Mouse (Mus musculus): ENCODE measurements around the gene 2300002M23Rik. TPM values are rescaled to one million over a fixed set of nuclear protein-coding genes. Genes with fewer than 3 reads are reported as not detected.

2300002M23Rik gene
- total RNA-seq, 2 experiments from 2014 or later, result not detected

- DNase-seq, result no peak
- intact Hi-C loops (cut with DNase I), result no loop called here
Measured at GRCm38 (mm10) chr17:35597399-35597798, 30.1 kb downstream of the 2300002M23Rik start.

- no peak for DNase-seq
- intact Hi-C loops (cut with DNase I), result no loop called here
Measured at GRCm38 (mm10) chr17:35601249-35601648, 34.0 kb downstream of the 2300002M23Rik start, which contains the start of gene Sfta2. Sfta2 (plus strand) TSS chr17:35601549.

- intact Hi-C loops (cut with DNase I), result no loop called here
- no peak for DNase-seq
Measured at GRCm38 (mm10) chr17:35601736-35602354, 34.6 kb downstream of the 2300002M23Rik start.

- DNase-seq, result no peak
- intact Hi-C loops (cut with DNase I), result no loop called here
Measured at GRCm38 (mm10) chr17:35617127-35617526, 49.9 kb downstream of the 2300002M23Rik start.

Other genes starting within 250 kb of the 2300002M23Rik start
- under 1 TPM; 0.38 to 0.47 TPM for gene H2-Q1, start 247.0 kb upstream of the 2300002M23Rik start, total RNA-seq (2021)
- gene H2-Q2, start 225.2 kb upstream of the 2300002M23Rik start, total RNA-seq (2021), result under 1 TPM; 0.20 to 0.77 TPM
- 1 to 10 TPM; 3.6 to 4.0 TPM for gene H2-Q4, start 187.8 kb upstream of the 2300002M23Rik start, total RNA-seq (2021)
- under 1 TPM; 0.17 to 0.26 TPM for gene H2-Q6, start 142.6 kb upstream of the 2300002M23Rik start, total RNA-seq (2021)
- gene H2-Q7, start 128.3 kb upstream of the 2300002M23Rik start, total RNA-seq (2021), result under 1 TPM; 0.33 to 0.62 TPM
- under 1 TPM; 0.10 to 0.13 TPM for gene H2-Q10, start 97.4 kb upstream of the 2300002M23Rik start, total RNA-seq (2021)
- not detected for gene Pou5f1, start 61.4 kb upstream of the 2300002M23Rik start, total RNA-seq (2021)
- gene Tcf19, start 50.6 kb upstream of the 2300002M23Rik start, total RNA-seq (2021), result 1 to 10 TPM; 1.5 to 2.0 TPM
- gene Cchcr1, start 50.4 kb upstream of the 2300002M23Rik start, total RNA-seq (2021), result 1 to 10 TPM; 1.4 to 2.8 TPM
- gene Psors1c2, start 34.2 kb upstream of the 2300002M23Rik start, total RNA-seq (2021), result not detected
- not detected for gene Cdsn, start 15.3 kb upstream of the 2300002M23Rik start, total RNA-seq (2021)
- not detected for gene Sfta2, start 34.1 kb downstream of the 2300002M23Rik start, total RNA-seq (2021)
- not detected for gene Gm9573, start 59.2 kb downstream of the 2300002M23Rik start, total RNA-seq (2021)
- not detected for gene Mucl3, start 76.2 kb downstream of the 2300002M23Rik start, total RNA-seq (2021)
- gene Vars2, start 100.1 kb downstream of the 2300002M23Rik start, total RNA-seq (2021), result 10 to 100 TPM; 12.5 to 12.9 TPM
- gene Gtf2h4, start 106.3 kb downstream of the 2300002M23Rik start, total RNA-seq (2021), result 10 to 100 TPM; 15.3 to 19.0 TPM
- gene Ddr1, start 137.2 kb downstream of the 2300002M23Rik start, total RNA-seq (2021), result 10 to 100 TPM; 12.7 to 15.0 TPM